Mouse (Mus musculus): Measurements from ENCODE around the gene Mast3.
A peak's percentile ranks its signal among the peaks of the same experiment; 100 is the strongest.
"Not testable (repeated sequence)": the region's sequence is repeated elsewhere in the genome, so short reads cannot be mapped to it uniquely, and the experiment has no call there.

The Mast3 gene

DNA sequence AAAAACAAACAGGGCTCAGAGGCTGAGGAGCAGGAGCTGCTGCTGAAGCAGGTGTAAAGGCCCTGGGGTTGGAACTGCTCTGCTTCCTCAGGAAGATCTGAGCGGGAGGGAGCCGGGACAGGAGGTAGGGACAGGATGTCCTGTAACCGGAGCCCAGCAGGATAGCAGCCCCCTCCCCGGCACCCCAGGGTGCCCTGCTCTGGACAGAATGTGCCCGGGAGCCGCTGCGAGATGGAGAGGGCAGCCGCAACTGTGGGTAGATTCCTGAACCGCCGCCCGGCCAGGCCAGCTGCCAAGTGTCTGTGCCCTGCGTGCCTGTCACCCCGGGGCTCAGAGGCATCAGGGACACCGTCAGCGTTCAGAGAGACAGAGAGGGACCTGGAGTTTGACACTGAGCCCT is 28.7 kb upstream of the Mast3 start:
- DNase-seq (ENCODE audit: low spot score) = no peak

DNA sequence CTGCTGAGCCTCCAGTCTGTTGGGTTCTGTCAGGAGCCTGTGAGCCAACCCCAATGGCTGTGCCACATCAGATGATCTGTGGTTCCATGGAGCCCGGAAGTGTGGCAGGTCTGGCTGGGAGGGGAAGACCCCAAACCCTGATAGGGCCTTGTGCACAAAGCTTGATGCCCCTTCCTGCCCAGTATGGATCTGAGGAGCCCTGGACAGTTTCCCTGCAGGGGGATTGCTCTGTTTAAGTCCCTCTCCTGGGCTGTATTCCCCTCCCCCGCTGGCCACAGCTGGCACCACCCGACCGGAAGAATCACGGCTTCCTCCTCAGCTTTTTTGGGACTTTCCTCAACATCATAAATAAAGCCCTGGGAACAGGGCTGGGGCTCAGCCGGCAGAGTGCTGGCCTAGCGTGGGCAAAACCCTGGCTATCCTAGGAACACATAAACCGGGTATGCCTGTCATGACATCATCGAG is 28.2 kb upstream of the Mast3 start:
- DNase-seq (ENCODE audit: low spot score) = no peak

DNA sequence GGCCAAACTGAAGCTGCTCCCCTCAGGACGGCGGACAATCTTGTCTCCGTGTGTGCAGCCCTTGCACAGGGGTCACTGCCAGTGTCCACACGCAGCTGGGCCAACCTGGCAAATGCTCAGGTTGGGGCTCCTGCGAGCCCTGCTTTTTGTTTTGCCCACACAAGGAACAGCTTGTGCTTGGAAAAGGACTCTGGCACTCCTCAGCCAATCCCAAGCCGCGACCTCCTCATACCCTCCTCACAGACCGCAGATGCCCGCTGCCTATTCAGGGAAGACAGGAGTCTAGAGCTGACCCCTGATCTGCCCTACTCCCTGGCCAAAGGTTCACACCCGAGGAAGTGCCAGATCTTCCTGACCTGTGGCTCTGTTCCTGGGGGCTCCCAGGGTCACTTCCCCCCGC is 27.5 kb upstream of the Mast3 start:
- DNase-seq (ENCODE audit: low spot score) = no peak

DNA sequence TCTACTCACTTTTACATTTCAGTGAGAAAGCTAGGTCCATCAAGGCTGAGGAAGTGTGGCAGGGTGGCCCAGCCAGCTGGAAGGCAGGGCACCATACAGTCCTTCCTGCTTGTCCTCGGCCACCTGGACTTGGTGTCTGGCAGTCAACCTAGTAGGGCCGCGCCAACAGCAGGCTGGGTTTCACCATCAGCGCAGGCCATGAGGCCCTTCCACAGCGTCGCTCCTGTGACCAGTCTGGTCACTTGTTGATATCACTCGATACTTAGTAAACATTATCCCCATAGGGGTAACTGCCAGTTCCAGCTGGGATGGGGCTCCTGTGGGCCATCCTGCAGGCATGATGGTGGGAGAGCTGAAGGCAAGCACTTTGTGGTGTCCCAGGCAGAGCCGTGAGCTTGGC is 26.7 kb upstream of the Mast3 start:
- no peak for DNase-seq (ENCODE audit: low spot score)

DNA sequence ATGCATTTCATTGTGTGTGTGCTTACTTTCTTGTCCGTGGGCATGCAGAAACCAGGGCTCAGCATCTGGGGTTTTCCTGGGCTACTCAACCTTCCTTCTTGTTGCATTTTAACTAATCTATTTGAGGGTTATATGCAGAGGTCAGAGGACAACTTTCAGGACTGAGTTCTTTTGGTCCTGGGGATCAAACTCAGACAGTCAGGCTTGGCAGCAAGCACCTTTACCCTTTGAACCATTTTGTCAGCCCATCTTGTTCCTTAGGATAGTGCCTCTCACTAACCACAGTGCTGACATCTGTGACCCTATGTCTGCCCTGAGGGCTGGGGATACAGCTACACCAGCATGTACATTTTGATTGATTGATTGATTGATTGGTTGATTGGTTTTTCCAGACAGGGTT is 22.9 kb upstream of the Mast3 start:
- no peak for DNase-seq (ENCODE audit: low spot score)

DNA sequence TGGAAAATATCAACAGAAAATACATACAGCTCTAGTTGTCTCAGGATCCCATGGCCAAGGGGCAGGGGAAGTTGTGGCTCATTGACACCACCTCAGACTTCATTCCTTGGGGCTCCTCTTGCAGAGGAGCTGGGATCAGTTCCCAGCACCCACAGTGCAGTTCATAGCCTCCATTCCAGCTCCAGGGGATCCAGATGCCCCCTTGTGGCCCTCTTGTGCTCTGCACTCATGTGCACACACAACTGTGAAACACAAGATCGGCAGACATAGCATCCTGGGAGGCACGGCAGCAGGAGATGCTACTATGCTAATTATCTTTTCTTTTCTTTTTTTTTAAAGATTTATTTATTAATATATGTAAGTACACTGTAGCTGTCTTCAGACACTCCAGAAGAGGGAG is 22.2 kb upstream of the Mast3 start:
- no peak for DNase-seq (ENCODE audit: low spot score)

DNA sequence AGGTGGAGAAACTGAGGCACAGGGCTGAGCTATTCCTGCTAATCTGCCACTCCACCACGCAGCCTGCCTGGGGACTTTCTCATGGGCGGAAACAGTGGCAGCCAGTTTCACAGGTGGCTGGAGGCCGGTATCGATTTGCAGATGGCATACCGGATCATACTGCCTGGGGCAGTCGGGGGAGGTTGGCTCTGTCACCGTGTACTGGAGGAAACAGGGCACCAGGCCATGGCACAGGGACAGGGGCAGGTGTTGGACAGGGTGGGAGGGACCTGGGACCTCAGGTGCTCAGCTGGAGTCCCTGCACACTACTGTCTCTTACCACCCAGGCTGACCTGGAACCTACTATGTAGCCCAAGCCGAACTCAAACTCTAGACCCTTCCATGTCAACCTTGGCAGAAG is 21.0 kb upstream of the Mast3 start:
- DNase-seq (ENCODE audit: low spot score) = no peak

DNA sequence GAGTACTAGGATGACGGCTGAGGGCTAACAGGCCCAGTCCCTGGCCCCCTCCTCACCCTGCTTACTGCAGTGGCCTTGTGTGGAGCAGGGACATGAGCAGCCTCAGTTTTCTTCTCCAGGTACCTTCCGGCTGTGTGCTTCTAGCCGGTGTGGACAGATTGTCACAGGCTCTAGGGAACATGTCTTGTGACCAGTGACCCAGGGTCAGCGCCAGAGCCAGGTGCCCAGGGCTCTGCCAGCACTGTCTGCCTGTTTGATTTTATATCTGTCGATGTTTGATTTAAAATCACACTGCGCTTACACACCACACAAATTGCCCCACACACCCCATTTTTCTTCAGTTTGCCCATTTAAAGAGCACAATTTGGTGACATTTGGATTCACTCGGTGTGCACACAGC is 18.9 kb upstream of the Mast3 start:
- DNase-seq (ENCODE audit: low spot score) = no peak

DNA sequence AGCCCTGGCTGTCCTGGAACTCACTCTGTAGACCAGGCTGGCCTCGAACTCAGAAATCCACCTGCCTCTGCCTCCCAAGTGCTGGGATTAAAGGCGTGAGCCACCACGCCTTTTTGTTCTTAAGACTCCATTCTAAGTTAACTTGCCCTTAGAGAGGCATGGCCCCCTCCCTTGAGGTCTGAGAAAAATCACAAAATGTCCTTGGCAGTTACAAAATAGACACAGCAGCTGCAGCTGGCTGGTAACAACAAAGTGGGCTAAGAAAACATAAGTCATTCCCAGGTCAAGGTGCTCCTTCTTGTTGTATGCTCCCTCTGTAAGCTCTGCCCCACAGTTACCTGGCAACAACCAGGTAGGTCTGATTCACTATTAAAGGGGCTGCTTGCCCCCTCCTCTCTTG is 17.7 kb upstream of the Mast3 start:
- DNase-seq (ENCODE audit: low spot score) = not testable (repeated sequence)

DNA sequence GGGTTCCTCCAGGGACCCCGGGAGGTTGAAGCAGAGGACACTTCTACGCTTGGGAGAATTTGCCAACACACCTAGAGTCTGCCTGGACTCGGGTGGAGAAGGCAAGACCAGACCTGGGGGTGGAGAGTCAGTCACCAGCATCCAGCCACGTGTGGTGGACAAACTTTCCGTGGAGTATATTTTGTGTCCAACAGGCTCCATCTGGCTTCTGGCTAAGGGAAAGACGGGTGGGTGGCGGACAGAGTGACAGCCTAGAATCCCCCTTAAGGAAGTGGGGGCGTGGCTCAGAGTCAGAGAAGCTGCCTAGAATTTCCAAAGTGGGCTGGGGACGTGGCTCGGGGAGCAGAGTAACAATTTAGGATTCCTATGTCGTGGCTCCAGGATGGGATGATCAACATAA is 17.1 kb upstream of the Mast3 start:
- DNase-seq (ENCODE audit: low spot score) = no peak

DNA sequence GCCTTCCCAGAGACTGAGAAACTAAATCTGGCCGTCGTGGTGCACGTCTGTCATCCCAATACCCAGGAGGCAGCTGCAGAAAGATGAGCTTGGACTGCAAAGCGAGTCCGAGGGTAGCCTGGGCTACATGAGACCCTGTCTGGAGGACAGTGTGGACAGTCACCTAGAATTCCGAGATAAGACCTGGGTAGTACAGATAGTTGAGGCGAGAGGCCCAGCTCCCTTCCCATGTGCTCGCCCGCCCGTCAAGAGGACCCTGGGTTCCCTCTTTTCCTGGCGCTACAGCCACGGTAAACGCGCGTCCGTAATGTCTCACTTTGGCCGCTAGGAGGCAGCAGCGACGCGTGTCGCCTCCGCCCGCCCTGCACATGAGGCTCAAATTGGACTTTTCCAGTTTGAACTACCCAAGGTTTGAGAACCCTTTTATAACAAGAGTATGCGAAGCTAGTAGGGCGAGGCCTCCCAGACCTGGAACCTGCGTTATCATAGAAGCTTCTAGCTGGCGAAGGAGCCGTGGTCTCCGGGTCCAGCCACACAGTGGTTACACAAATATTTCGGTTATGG is 16.6 kb upstream of the Mast3 start:
- DNase-seq (ENCODE audit: low spot score) = peak; percentile 72

DNA sequence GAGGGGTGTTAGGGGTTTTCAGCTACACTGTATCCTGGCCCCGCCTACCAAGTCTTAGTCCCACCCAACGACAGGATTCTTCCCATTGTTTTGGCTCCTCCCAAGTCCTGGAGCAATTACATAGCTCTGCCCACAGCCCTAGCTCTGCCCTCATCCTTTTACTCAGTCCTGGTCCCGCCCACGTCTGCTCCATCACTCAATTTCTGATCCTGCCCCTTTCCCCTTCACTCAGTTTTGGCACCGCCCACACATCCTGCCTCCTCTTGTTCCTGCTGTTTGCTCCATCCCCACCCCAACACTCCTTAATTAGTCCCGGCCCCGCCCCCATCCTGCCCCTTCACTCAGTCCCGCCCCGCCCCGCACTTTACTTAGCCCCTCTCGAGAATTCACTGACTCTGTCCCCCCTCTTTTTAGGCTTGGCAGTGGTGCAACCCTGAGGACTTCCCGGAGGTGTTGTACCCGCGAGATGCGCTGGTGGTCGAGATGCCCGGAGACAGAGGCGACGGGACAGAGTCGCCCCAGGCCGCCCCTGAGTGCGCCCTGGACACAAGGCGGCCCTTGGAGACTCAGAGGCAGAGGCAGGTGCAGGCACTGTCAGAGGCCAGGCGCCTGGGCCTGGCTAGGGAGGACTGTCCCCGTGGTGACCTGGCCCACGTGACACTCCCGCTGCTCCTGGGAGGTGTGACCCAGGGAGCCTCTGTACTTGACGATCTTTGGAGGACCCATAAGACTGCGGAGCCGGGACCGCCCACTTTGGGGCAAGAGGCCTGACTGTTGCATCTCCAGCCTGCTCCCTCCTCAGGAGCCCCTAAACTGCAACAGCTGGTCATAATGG is 15.5 kb upstream of the Mast3 start:
- no peak for DNase-seq (ENCODE audit: low spot score)

DNA sequence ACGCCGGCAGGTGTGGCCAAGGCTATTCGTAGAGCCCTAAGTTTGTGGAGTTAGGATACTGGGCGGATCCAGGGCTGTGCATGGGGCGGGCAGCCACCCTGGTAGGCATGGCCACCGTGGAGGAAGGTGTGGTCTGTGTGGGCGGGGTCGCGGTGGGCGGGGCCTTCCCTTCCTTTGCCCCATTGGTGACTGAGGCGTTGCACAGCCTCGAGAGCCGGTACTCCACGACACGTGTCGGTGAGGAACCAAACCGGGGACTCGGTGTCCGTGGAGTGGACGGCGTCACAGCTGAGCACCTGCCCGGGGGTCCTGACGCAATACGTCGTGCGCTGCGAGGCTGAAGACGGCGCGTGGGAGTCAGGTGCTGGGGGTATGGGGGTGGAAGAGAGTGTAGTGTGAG is 11.8 kb upstream of the Mast3 start:
- peak; percentile 62 for DNase-seq (ENCODE audit: low spot score)

DNA sequence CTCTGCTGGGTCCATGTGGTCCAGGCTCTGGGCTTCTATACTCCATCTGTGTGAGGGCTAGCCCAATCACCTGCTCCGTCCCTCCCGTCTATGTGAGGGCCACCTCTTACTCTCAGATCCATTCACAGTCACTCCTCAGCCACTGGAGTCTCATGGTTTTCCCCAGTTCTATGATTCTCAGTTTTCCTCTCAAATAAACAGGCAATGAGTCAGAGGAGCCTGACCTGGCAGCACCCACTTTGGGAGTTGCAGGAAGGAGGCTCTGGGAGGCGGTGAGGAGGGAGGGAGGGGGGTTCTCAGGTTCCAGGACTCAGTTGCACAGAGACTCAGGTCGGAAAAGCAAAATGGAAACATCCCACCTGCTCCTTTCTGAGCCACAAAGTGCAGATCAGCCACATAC is 8.0 kb upstream of the Mast3 start:
- no peak for DNase-seq (ENCODE audit: low spot score)

DNA sequence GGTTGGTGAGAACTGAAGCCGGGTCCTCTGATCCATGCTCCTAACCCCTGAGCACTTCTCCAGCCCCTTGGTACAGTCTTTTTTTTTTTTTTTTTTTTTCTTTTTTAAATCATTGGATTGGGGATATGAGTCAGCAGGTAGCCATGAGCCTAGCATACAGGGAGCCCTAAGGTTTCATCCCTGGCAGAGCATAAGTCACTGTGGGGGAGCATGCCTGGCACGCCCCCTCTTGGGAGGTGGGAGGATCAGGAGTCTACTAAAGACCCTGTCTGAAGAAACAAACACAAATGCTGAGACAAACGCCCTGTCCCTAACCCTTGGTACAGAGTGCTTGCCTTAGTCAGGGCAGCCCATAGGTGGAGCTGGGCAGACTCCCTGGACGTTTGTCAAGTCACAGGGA is 7.2 kb upstream of the Mast3 start:
- no peak for DNase-seq (ENCODE audit: low spot score)

DNA sequence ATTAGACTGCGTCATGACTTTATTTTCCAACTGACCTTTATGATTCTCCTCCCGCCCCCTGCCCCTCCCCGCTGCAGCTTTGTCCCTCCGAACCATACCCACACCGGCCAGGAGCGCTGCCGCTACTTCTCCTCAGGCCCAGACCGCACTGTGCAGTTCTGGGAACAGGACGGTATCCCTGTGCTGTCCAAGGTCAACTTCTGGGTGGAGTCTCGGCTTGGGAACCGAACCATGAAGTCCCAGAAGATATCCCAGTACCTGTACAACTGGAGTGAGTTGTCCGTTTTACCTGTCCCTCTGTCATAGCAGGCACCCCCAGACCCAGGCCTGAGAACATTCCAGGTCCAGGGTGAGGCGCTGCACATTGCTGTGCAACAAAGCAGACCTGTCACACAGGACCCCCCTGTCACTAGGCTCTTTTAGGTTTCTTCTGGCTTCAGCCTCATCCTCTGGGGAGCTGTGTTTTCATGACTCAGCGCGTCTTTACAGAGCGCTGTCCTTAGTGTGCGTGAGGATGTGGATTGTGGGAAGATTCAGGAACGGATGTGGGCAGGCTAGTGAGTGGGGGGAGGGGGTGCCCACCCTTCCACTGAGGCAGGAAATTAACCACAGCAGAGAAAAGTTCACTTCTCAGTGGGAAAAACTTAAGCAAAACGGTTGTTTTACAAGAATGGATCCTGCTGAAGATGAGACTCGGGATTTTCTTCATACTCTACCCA is 6.3 kb upstream of the Mast3 start:
- DNase-seq (ENCODE audit: low spot score) = no peak

DNA sequence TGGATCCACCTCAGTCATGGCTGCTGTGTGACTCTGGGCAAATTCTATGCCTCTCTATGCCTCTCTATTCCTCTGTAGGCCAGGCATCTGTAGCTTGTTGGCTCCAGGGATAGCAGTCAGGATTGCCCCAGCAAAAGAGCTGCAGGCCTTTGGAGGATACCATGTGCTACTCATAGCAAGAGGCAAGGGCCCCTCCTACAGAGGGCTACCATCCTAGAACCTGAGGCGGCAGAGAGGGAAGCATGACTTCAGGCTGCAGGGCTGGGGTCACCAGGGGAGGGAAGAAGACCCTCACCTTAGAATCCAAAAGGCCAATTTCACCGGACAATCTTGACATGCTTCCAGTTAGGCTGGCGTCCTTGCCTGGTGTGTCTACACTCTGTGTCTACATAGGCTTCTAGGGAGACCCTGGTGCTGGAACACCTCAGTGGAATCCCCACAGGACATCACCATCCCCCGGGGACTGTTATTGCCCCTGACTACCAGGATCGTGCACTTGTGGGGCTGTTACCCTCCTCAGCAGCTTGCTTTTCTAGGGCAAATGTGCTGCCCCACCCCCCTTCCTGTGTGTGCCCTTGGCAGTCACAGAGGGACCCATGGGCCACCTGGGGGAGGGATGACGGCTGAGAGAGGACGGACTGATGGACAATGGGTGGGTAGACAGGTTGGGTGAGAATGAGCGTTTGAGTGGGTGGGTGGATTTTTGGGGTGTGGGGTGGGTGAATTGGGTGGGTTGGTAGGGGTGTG is 4.3 kb upstream of the Mast3 start:
- no peak for DNase-seq (ENCODE audit: low spot score)

DNA sequence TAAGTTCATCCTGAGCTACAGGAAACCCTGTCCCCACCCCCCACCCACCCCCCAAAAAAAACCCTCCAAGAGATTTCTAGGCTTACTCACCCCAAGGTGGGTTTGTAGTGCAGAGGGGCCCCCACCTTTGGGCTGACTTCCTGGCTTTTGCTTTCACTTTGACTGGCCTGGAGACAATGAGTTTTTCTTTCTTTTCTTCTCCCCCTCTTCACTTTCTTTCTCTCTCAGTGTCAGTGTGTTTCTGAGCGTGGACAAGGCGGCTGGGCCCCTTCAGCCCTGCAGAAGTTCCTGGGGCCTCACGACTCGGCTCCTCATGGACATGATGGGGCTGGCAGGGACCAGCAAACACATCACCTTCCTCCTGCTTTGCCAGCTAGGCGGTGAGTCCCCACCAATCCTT is 3.4 kb upstream of the Mast3 start, which contains the start of gene Il12rb1:
Gene Il12rb1, plus strand, starts transcription at position 211 of the 400 bp plus-strand sequence.
- no peak for DNase-seq (ENCODE audit: low spot score)

DNA sequence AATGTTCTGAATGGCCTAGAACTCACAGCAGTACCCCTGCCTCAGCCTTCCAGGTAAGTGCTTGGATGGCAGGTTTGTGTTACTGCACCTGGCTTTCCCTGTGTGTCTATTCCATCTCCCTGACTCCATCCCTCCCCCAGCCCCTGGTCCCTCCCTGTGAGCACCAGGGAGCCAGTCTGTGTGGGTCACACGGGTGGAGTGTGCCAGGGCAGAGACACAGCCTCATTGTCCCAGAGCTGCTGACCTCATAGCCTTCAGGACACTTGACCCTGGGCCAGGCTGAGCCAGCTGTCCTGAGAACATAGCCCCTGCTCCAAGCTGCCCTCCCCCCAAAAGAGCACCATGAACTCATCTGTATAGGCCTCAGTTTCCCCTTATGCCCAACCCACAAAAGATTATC is 2.5 kb upstream of the Mast3 start:
- no peak for DNase-seq (ENCODE audit: low spot score)

DNA sequence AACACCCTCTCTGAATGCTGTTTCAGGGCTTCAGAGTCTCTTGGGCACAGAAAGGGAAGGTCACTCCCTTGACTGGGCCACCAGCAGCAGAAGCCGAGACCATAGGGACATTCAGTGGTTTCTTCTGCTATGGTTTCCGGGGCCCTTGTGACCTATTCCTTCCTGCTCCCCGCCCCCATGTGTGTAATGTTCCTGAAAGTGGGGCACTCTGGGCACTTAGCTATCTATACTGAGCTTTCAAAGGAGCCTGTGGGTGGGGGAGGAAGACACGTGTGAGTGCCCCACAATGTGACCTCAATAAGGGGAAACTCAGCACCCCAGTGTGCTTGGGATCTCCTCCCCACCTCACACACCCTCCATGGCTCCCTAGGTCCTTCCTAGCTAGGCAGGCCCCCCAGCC is 1.7 kb upstream of the Mast3 start:
- no peak for DNase-seq (ENCODE audit: low spot score)

DNA sequence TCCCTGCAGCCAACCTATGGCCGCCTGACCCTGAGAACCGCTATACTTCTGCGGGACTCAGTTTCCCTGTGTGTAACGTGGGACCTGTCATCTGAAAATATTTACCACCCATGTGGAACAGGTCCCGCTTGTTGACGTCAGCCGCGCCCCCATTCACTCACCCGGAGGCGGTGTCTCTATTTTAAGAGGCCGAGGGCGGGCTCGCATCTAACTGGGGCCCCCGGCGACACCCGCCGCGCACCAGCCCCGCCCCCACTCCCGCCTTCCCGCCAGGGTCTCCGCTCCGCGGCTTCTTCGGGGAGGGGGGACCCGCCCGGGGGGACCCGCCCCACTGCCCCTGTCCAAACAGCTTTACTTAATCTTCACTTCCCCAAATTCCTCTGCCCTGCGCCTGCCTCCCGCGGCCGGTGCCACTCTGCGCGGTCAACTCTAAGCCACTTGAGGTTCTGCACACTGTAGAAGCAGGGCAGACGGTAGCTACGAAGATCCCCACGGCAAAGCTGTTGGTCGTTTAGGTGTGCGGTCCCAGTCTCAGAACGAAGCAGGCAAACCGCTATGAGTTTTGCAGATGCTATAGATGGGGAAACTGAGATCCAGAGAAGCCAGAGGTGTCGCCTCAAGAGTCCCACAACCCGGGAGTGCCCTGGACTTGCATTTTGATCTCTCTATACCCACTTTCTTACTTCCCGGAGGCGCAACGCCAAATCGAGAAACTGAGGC is 933 bp downstream of the Mast3 start:
- peak; percentile 45 for DNase-seq (ENCODE audit: low spot score)

Measured in c-Kit-positive CD71-positive TER-119-positive erythroid progenitor cells, embryonic 14.5 days (primary cell).